Mouse (Mus musculus) heart, postnatal 0 days (tissue): Measurements from ENCODE around the gene Fbxl18. TPM values are rescaled to one million over a fixed set of nuclear protein-coding genes. Genes with fewer than 3 reads are reported as not detected.
A peak's percentile ranks its signal among the peaks of the same experiment; 100 is the strongest.

Experiments used
- ATAC-seq: fragments of 200-750 bp; cut with Nextera tagmentation; 2 replicates; pipeline ENCODE4 v1.8.0; 2017; ENCODE audit warnings: low read depth, moderate number of reproducible peaks, moderate library complexity; ENCODE audit not compliant: insufficient read depth
- DNase-seq: peaks from one replicate; pipeline ENCODE4 v3.0.0-alpha.2; 2016; ENCODE audit warnings: low spot score
- H3K27ac ChIP-seq: fragments of 300-500 bp; sonication (generic); 2 replicates; pipeline ENCODE4 v1.5.1; 2014; ENCODE audit warnings: low read depth, mild to moderate bottlenecking
- H3K27me3 ChIP-seq: fragments of 300-500 bp; sonication (generic); 2 replicates; pipeline ENCODE4 v1.6.1; 2014; ENCODE audit warnings: low read length, mixed read lengths; ENCODE audit not compliant: control insufficient read depth, insufficient read depth
- H3K36me3 ChIP-seq: fragments of 300-500 bp; sonication (generic); replicated peaks from 2 replicates; pipeline ENCODE4 v1.6.1; 2014; ENCODE audit warnings: low read length, mixed read lengths; ENCODE audit not compliant: control insufficient read depth, insufficient read depth
- H3K4me1 ChIP-seq: fragments of 300-500 bp; sonication (generic); 2 replicates; pipeline ENCODE4 v1.6.1; 2014; ENCODE audit warnings: antibody characterized with exemption; ENCODE audit not compliant: control insufficient read depth, insufficient read depth
- H3K4me2 ChIP-seq: fragments of 300-500 bp; sonication (generic); 2 replicates; pipeline ENCODE4 v1.6.1; 2014; ENCODE audit warnings: low read depth, mild to moderate bottlenecking, low read length, moderate library complexity
- H3K4me3 ChIP-seq: fragments of 300-500 bp; sonication (generic); 2 replicates; pipeline ENCODE4 v1.5.1; 2014; ENCODE audit warnings: low read depth, low read length
- H3K9ac ChIP-seq: fragments of 300-500 bp; sonication (generic); replicated peaks from 2 replicates; pipeline ENCODE4 v1.6.1; 2014; ENCODE audit warnings: low read depth, low read length, mixed read lengths
- H3K9me3 ChIP-seq: fragments of 300-500 bp; sonication (generic); replicated peaks from 2 replicates; pipeline ENCODE4 v1.6.1; 2016; ENCODE audit warnings: low read length; ENCODE audit not compliant: control insufficient read depth
- CTCF ChIP-seq: IDR thresholded peaks from 2 replicates; pipeline ENCODE4 v1.5.1; 2016; ENCODE audit warnings: antibody characterized with exemption, control low read depth, low read depth
- EP300 ChIP-seq: IDR thresholded peaks from 2 replicates; pipeline ENCODE4 v1.6.1; 2016; ENCODE audit warnings: antibody characterized with exemption, low read depth
- WGBS: fragments of 180-500 bp; shearing (Covaris S2); extraction: QIAGEN DNeasy Blood & Tissue Kit; methylation state at CpG from one replicate; pipeline ENCODE4 v1.1.7; 2014; 5-methylcytosine and 5-hydroxymethylcytosine counted together
- polyA plus RNA-seq: library from polyadenylated mRNA; unstranded; fragments of >200 nt; fragmentation: Nextera tagmentation; extraction: Ambion mirVana; gene quantifications from 2 replicates; pipeline ENCODE4 v1.2.1, GENCODE M21; 2015
- total RNA-seq: library from RNA; depleted of rRNA; stranded (reverse); fragments of >200 nt; gene quantifications from 2 replicates; pipeline ENCODE4 v1.2.3, GENCODE M21; 2014; ENCODE audit warnings: low replicate concordance

Fbxl18 gene
- total and polyA plus RNA-seq, 2 experiments from 2014 or later: 7.3 to 17.8 TPM

- H3K27ac ChIP-seq: no peak overlapping the region
- H3K9me3 ChIP-seq: no peaks in the 10 kb centered on the region
- ATAC-seq: no peak
- H3K4me1 ChIP-seq: peaks cover 2% of the 10 kb centered on the region; the same call in 1 of the 2 replicates
- no peak overlapping the region for H3K9ac ChIP-seq
- no peak for DNase-seq
- no peak for TF ChIP-seq CTCF
- TF ChIP-seq EP300: no peak
- no peaks in the 10 kb centered on the region for H3K36me3 ChIP-seq
- H3K4me2 ChIP-seq: no peak overlapping the region
- no peaks in the 10 kb centered on the region for H3K27me3 ChIP-seq
- no peak overlapping the region for H3K4me3 ChIP-seq
- 74% methylated on average over 11 of the region's 11 CpGs for WGBS
Observed at GRCm38 (mm10) chr5:142915231-142915630, 20.0 kb upstream of the Fbxl18 start.

GRCm38 (mm10) chr5:142912739-142913138, 17.5 kb upstream of the Fbxl18 start:
- Histone ChIP-seq H3K4me2 (no peak overlapping the region), H3K4me3 (no peak overlapping the region), H3K27ac (no peak overlapping the region), H3K4me1 (peaks cover 27% of the 10 kb centered on the region), H3K9me3 (no peaks in the 10 kb centered on the region), H3K9ac (no peak overlapping the region), H3K27me3 (no peaks in the 10 kb centered on the region), H3K36me3 (no peaks in the 10 kb centered on the region)
- no peak for DNase-seq
- ATAC-seq: no peak
- no peak for TF ChIP-seq CTCF
- TF ChIP-seq EP300: no peak
- 74% methylated on average over 4 of the region's 4 CpGs for WGBS

- H3K9ac ChIP-seq: no peak overlapping the region
- H3K4me1 ChIP-seq: peaks cover 31% of the 10 kb centered on the region
- no peaks in the 10 kb centered on the region for H3K36me3 ChIP-seq
- no peak overlapping the region for H3K4me3 ChIP-seq
- no peak for ATAC-seq
- DNase-seq: no peak
- no peak overlapping the region for H3K27ac ChIP-seq
- H3K9me3 ChIP-seq: no peaks in the 10 kb centered on the region
- H3K27me3 ChIP-seq: no peaks in the 10 kb centered on the region
- H3K4me2 ChIP-seq: no peak overlapping the region
- 93% methylated on average over 3 of the region's 3 CpGs for WGBS
- TF ChIP-seq CTCF (no peak), EP300 (no peak)
Observed at GRCm38 (mm10) chr5:142912320-142912719, 17.1 kb upstream of the Fbxl18 start.

GRCm38 (mm10) chr5:142911629-142912028, 16.4 kb upstream of the Fbxl18 start:
- Histone ChIP-seq H3K27me3 (no peaks in the 10 kb centered on the region), H3K4me1 (peaks cover 35% of the 10 kb centered on the region), H3K9ac (no peak overlapping the region), H3K4me3 (no peak overlapping the region), H3K9me3 (no peaks in the 10 kb centered on the region), H3K36me3 (no peaks in the 10 kb centered on the region), H3K27ac (no peak overlapping the region), H3K4me2 (no peak overlapping the region)
- DNase-seq: no peak
- no peak for TF ChIP-seq EP300
- TF ChIP-seq CTCF: no peak
- WGBS: 91% methylated on average over 2 of the region's 2 CpGs
- no peak for ATAC-seq

GRCm38 (mm10) chr5:142909576-142910278, 14.5 kb upstream of the Fbxl18 start:
- H3K9me3 ChIP-seq: no peaks in the 10 kb centered on the region
- H3K9ac ChIP-seq: peak overlapping the region; percentile 28; the same call in 1 of the 2 replicates
- H3K4me1 ChIP-seq: peaks cover 35% of the 10 kb centered on the region
- DNase-seq: no peak
- no peak for ATAC-seq
- TF ChIP-seq EP300 (no peak; the same call in 1 of the 2 replicates), CTCF (no peak)
- H3K4me3 ChIP-seq: no peak overlapping the region
- H3K27ac ChIP-seq: peak overlapping the region; percentile 100
- WGBS: 11% methylated on average over 8 of the region's 8 CpGs
- no peaks in the 10 kb centered on the region for H3K27me3 ChIP-seq
- H3K36me3 ChIP-seq: peaks cover 8% of the 10 kb centered on the region
- H3K4me2 ChIP-seq: peak overlapping the region; percentile 43

GRCm38 (mm10) chr5:142908941-142909575, 13.8 kb upstream of the Fbxl18 start:
- peak overlapping the region; percentile 43 for H3K4me2 ChIP-seq
- TF ChIP-seq EP300 (no peak), CTCF (no peak)
- WGBS: 17% methylated on average over 5 of the region's 5 CpGs
- peak overlapping the region; percentile 100 for H3K27ac ChIP-seq
- H3K36me3 ChIP-seq: peaks cover 15% of the 10 kb centered on the region
- H3K9me3 ChIP-seq: no peaks in the 10 kb centered on the region
- DNase-seq (no peak), ATAC-seq (no peak)
- H3K9ac ChIP-seq: peak overlapping the region; percentile 28; the same call in 1 of the 2 replicates
- H3K4me1 ChIP-seq: peaks cover 35% of the 10 kb centered on the region
- no peak overlapping the region for H3K4me3 ChIP-seq
- H3K27me3 ChIP-seq: no peaks in the 10 kb centered on the region
